Mouse (Mus musculus) bone marrow macrophage, adult 2 months (primary cell): ENCODE measurements at regions not wholly inside any gene's neighbourhood (a gene's known extent, or its start where the extent isn't known, plus 50 kb on each side); places are given as distances from the start of the nearest gene placed in this dataset.

Source experiments
- CTCF ChIP-seq: IDR thresholded peaks from 2 replicates; pipeline ENCODE4 v1.5.1; 2012; ENCODE audit warnings: low read depth, mild to moderate bottlenecking, low read length, moderate library complexity
- POLR2A ChIP-seq: IDR thresholded peaks from 2 replicates; pipeline ENCODE4 v1.6.1; 2012; ENCODE audit warnings: mild to moderate bottlenecking, low read depth, low read length, borderline replicate concordance

DNA sequence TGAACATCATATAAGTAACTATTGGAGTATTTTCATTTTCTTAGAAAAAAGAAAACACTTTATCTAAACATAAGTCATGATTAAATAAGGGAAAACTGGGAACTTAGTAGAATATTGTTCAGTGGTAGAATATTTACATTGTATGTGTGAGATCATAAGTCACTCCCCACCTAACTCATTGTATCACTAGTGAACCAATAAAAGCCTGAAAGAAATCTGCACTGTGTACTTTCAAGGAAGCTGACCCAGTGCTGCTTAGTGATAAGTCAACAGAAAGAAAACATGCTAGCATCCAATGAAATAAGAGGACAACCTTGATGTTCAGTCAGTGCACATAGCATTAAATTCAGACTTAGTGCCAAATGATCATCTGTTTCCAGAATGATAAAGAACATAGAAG, 795.7 kb upstream of the A1bg start:
- TF ChIP-seq CTCF (no peak), POLR2A (no peak)
